24 mouse cellular contexts compared by ENCODE assay signal in the genomic region with DNA sequence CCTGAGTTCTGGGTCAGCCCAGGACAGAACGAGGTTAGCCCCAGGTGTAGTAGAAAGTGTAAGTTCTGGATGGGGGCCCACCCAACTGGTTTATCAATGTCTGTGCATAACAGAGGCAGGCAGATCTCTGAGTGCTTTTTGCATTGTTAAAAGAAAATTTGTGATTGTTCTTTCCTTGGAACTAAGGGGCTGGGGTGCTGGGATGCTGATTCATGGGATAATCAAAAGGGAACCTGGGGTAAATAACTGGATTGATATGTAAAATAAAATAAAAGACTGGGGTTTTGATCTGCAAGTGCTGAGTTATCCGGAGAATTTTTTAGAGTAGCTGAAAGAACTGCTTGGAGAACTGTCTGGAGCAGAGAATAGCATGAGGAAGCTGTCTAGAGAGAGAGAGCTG. TPM values are rescaled to one million over a fixed set of nuclear protein-coding genes. Genes with fewer than 3 reads are reported as not detected.
DNase-seq lines count a peak whose midpoint lies in the region; ATAC-seq and TF ChIP-seq lines count a peak whose summit lies in the region.
"Had no signal": no experiment of that assay in that cellular context is flagged by ENCODE, and none has a peak within 500 bp of the region (broad histone marks: within the 10 kb centered on the region; RNA-seq: fewer than 3 reads in every experiment).

No protein-coding gene starts in this region.

- ATAC-seq in kidney, embryonic 16.5 days (ENCODE audit: low FRiP score, low TSS enrichment): no peak
- no peak for ATAC-seq in neural tube, embryonic 15.5 days (ENCODE audit: low FRiP score)
- ATAC-seq: forebrain, embryonic 14.5 days; forebrain, embryonic 16.5 days had no signal

- no peak for TF ChIP-seq POLR2A in kidney, adult 2 months (IDR thresholded peaks at IDR 0.05; ENCODE audit: low read depth, low read length)

- H3K4me3 ChIP-seq in kidney, adult 2 months (ENCODE audit: insufficient read depth, low read depth, low read length): no peak overlapping the region
- H3K4me3 ChIP-seq in kidney, embryonic 16.5 days (ENCODE audit: low read length): no peak overlapping the region
- no peak overlapping the region for H3K4me3 ChIP-seq in ES-E14 (ENCODE audit: insufficient read depth in 1 of 2, low read depth in 1 of 2, low read length in 2 of 2, poor library complexity in 1 of 2, severe bottlenecking in 1 of 2)
- no peak overlapping the region for H3K4me3 ChIP-seq in neural tube, embryonic 15.5 days (replicated peaks)
- H3K4me3 ChIP-seq: embryonic facial prominence, embryonic 13.5 days; embryonic facial prominence, embryonic 15.5 days; erythroblast, embryonic 14.5 days; forebrain, embryonic 10.5 days; forebrain, embryonic 12.5 days had no signal

- H3K27ac ChIP-seq in kidney, adult 2 months (ENCODE audit: insufficient read depth, low read depth, low read length): peak overlapping the region; percentile 38; the same call in 1 of the 2 replicates
- H3K27ac ChIP-seq in kidney, embryonic 16.5 days (ENCODE audit: low read length): no peak overlapping the region
- H3K27ac ChIP-seq in ES-E14 (ENCODE audit: insufficient read depth, low read depth, low read length, poor library complexity, severe bottlenecking): peak overlapping the region; percentile 53; the same call in 1 of the 2 replicates
- no peak overlapping the region for H3K27ac ChIP-seq in neural tube, embryonic 15.5 days (replicated peaks)
- H3K27ac ChIP-seq: embryonic facial prominence, embryonic 13.5 days; embryonic facial prominence, embryonic 15.5 days; forebrain, embryonic 10.5 days; forebrain, embryonic 12.5 days had no signal

- H3K36me3 ChIP-seq in kidney, adult 2 months (ENCODE audit: control insufficient read depth, insufficient read depth, low read length): no peaks in the 10 kb centered on the region
- peaks cover 16% of the 10 kb centered on the region for H3K36me3 ChIP-seq in kidney, embryonic 16.5 days (ENCODE audit: insufficient read depth, low read length)
- peaks cover 2% of the 10 kb centered on the region; the same call in 1 of the 2 replicates for H3K36me3 ChIP-seq in ES-E14 (ENCODE audit: control insufficient read depth, insufficient read depth, low read length, poor library complexity, severe bottlenecking)
- no peaks in the 10 kb centered on the region; the same call in 1 of the 2 replicates for H3K36me3 ChIP-seq in neural tube, embryonic 15.5 days
- H3K36me3 ChIP-seq: embryonic facial prominence, embryonic 15.5 days had no signal

- in situ Hi-C loops in ES-E14 (cut with MboI; ENCODE audit: low sequenced_read_pairs in 2 of 2, unreplicated experiment in 2 of 2): no loop called here

- TF ChIP-seq CTCF in kidney, adult 2 months (conservative IDR thresholded peaks at IDR 0.05; ENCODE audit: insufficient read depth, insufficient read length, low read depth, low read length): no peak

- H3K4me2 ChIP-seq in kidney, embryonic 16.5 days (replicated peaks; ENCODE audit: low read depth, low read length): no peak overlapping the region
- H3K4me2 ChIP-seq in neural tube, embryonic 15.5 days: no peak overlapping the region
- H3K4me2 ChIP-seq: embryonic facial prominence, embryonic 13.5 days; embryonic facial prominence, embryonic 15.5 days; forebrain, embryonic 12.5 days had no signal

- H3K4me1 ChIP-seq in kidney, adult 2 months (ENCODE audit: control insufficient read depth, insufficient read depth, low read length): peaks cover 18% of the 10 kb centered on the region; the same call in 1 of the 2 replicates
- H3K4me1 ChIP-seq in kidney, embryonic 16.5 days (ENCODE audit: insufficient read depth, low read length): no peaks in the 10 kb centered on the region
- peaks cover 0 to 5% of the 10 kb centered on the region in 2 experiments; a peak in 1 of 4 replicates for H3K4me1 ChIP-seq in ES-E14 (ENCODE audit: control insufficient read depth in 2 of 2, insufficient read depth in 2 of 2, low read length in 2 of 2, poor library complexity in 1 of 2)
- H3K4me1 ChIP-seq in neural tube, embryonic 15.5 days: no peaks in the 10 kb centered on the region
- H3K4me1 ChIP-seq: embryonic facial prominence, embryonic 13.5 days; embryonic facial prominence, embryonic 15.5 days; forebrain, embryonic 10.5 days; forebrain, embryonic 12.5 days had no signal

- H3K9me3 ChIP-seq in kidney, embryonic 16.5 days (ENCODE audit: low read length): peaks cover 11% of the 10 kb centered on the region; the same call in 1 of the 2 replicates
- no peaks in the 10 kb centered on the region for H3K9me3 ChIP-seq in ES-E14 (ENCODE audit: control insufficient read depth, insufficient read depth, low read depth, low read length)
- H3K9me3 ChIP-seq in neural tube, embryonic 15.5 days (replicated peaks): no peaks in the 10 kb centered on the region
- H3K9me3 ChIP-seq: embryonic facial prominence, embryonic 13.5 days; embryonic facial prominence, embryonic 15.5 days had no signal

- WGBS in kidney, adult 2 months: 73% methylated on average over 2 of the region's 2 CpGs
- WGBS in kidney, embryonic 16.5 days: 84% methylated on average over 2 of the region's 2 CpGs
- 90% methylated on average over 2 of the region's 2 CpGs for WGBS in neural tube, embryonic 15.5 days

- H3K9ac ChIP-seq in kidney, embryonic 16.5 days (replicated peaks; ENCODE audit: low read length): no peak overlapping the region
- H3K9ac ChIP-seq in ES-E14 (ENCODE audit: insufficient read depth, low read depth, low read length, poor library complexity, severe bottlenecking): no peak overlapping the region
- no peak overlapping the region for H3K9ac ChIP-seq in neural tube, embryonic 15.5 days (replicated peaks)
- H3K9ac ChIP-seq: embryonic facial prominence, embryonic 13.5 days; embryonic facial prominence, embryonic 15.5 days; forebrain, embryonic 12.5 days had no signal

- H3K27me3 ChIP-seq in kidney, adult 2 months (replicated peaks; ENCODE audit: control insufficient read depth, insufficient read depth, low read length): no peaks in the 10 kb centered on the region
- H3K27me3 ChIP-seq in kidney, embryonic 16.5 days (ENCODE audit: insufficient read depth, low read length): no peaks in the 10 kb centered on the region
- H3K27me3 ChIP-seq in neural tube, embryonic 15.5 days (replicated peaks): no peaks in the 10 kb centered on the region
- H3K27me3 ChIP-seq: embryonic facial prominence, embryonic 13.5 days; embryonic facial prominence, embryonic 15.5 days; forebrain, embryonic 12.5 days had no signal

- DNase-seq in kidney, adult 2 months: no peak
- peak; percentile 77 for DNase-seq in ES-CJ7 (ENCODE audit: low read depth, low spot score)
- no peak for DNase-seq in ES-E14 (ENCODE audit: low read depth, low spot score)
- peak; percentile 81 for DNase-seq in ZHBTc4 (ENCODE audit: low read depth, low spot score)
- DNase-seq in frontal cortex, postnatal 14 days (ENCODE audit: low spot score in 2 of 2): no peak
- DNase-seq: adrenal gland, adult 2 months; adrenal gland, postnatal 10 days; adrenal gland, postnatal 25 days; cerebellum, adult 11 months; cerebellum, adult 18-20 months; cerebellum, adult 8-10 months; cerebellum, adult 9-11 months; cerebellum, postnatal 14 days; cerebellum, postnatal 36 days; embryo, embryonic 11 days had no signal

TF ChIP-seq in ES-E14, 5 proteins besides CTCF, POLR2A, EP300 and RAD21:
- TF ChIP-seq CHD2 (IDR thresholded peaks at IDR 0.05; ENCODE audit: low read depth, low read length): no peak
- TF ChIP-seq HCFC1 (IDR thresholded peaks at IDR 0.05; ENCODE audit: borderline replicate concordance, insufficient read depth, low read length): no peak
- TF ChIP-seq ZNF384 (IDR thresholded peaks at IDR 0.05; ENCODE audit: low read depth, low read length): no peak
- TF ChIP-seq ZC3H11A (IDR thresholded peaks at IDR 0.05; ENCODE audit: borderline replicate concordance, low read depth, low read length): no peak
- no peak for TF ChIP-seq MAFK (IDR thresholded peaks at IDR 0.05; ENCODE audit: insufficient read depth, low read depth, low read length)

RNA-seq across cellular contexts. Expression of gene Mpp6, which starts 14.2 kb away (rescaled TPM):
- polyA plus RNA-seq in kidney, adult 2 months (2012; rRNA removed): 16.9 and 21.3 TPM in 2 replicates
- polyA plus RNA-seq in kidney, embryonic 16.5 days (2015; fragmentation: Nextera tagmentation; extraction: Ambion mirVana): 81.5 and 84.7 TPM in 2 replicates
- total RNA-seq in ES-E14 (2012; rRNA removed): 64.2 and 65.0 TPM in 2 replicates
- polyA plus RNA-seq in neural tube, embryonic 15.5 days (2015; fragmentation: Nextera tagmentation; extraction: Ambion mirVana): 66.3 and 72.0 TPM in 2 replicates

Comparison
In these comparisons a context has a peak if more than half of its experiments do, and no peak if none do; other contexts are left out.
1. H3K27ac ChIP-seq: peak in kidney, adult 2 months (single experiment) and ES-E14 (single experiment); none in kidney, embryonic 16.5 days (single experiment) and neural tube, embryonic 15.5 days (single experiment).
2. DNase-seq: peak in ES-CJ7 (single experiment) and ZHBTc4 (single experiment); none in kidney, adult 2 months (single experiment), ES-E14 (single experiment) and frontal cortex, postnatal 14 days (0 of 2).